Mouse (Mus musculus): ENCODE data around the gene Plce1.

The Plce1 gene

DNA sequence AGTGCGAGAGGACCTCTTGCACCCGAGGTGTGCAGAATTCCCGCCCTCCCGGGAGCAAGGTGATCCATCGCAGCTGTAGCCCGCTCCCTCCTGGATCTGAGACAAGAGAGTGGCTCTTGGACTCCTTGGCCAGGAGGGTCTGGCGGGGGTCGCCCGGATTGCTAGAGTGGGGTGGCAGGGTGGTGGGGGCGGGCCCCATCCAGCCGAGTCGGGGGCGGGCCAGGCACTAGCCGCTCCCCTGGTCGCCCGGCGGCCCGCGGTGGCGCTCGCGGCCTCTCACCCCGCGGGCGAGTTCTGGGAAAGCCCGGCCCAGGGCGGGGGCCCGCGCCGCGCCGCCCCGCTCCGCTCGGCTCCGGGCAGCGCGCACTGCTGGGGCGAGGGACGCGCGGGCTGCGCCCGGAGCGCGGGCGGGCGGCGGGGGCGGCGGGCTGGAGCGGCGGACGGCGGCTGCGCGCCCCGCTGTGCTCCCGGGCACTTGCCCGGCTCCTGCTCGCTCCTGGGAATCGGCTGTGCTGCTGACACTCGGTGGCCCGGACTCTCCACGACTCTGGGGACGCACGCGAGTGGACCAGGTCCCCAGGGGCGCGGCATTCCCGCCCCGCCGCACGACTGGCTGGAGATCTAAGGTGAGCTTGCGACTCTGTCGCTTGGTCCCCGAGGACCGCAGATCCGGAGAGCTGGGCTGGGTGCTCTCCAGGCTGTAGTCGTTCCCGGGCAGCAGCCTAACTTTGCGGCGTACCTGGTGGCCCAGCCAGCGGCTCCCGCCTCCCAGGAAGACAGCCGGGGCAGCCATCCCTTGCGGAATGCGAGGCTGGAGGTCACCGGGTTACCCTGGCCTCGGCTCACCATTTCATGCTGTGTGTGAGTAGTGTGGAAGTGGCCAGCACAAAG, at the start of gene Plce1:
Plce1 (plus strand) TSS at position 379 of the 891 bp plus-strand sequence.
- DNase-seq: peak; percentile 15

DNA sequence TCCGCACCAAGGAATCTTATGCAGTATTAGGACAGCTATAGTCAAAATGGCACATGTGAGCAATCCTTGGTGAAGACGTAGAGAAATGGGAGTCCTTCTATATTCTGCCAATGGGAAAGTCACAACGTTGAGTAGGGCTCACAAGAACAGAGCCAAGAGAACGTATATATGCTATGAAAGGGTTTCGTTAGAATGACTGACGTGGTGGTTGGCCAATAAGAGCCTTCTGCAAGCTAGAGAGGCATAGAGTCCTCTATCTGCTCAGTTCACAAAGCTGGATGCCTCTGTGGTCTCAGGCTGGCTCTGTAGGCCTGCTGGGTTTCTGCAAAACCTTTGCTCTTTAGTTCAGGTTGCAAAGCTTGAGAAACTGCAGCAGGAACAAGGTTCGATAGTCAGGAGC, 49.6 kb upstream of the Plce1 start:
- no peak for DNase-seq

DNA sequence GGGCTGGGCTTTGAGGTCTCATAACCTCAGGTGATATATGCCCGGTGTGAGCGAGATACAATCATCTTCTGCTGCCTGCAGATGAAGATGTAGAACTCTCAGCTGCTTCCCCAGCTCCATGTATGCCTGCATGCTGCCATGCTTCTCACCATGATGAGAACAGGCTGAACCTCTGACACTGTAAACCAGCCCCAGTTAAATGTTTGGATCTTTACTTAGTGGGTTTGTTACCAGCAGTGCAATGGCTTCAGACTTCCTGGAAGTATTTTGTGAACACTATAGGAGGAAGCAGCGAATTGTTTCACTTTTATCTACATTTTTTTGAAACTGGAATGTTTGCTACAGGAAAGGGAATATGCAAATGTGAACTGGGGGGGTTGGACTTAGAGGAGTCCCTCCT, 48.9 kb upstream of the Plce1 start:
- DNase-seq: no peak

- no peak for DNase-seq
Observed at GRCm38 (mm10) chr19:38433381-38433780, 47.5 kb upstream of the Plce1 start.

GRCm38 (mm10) chr19:38435221-38435620, 45.7 kb upstream of the Plce1 start:
- DNase-seq: no peak

GRCm38 (mm10) chr19:38441860-38442259, 39.0 kb upstream of the Plce1 start:
- no peak for DNase-seq

DNA sequence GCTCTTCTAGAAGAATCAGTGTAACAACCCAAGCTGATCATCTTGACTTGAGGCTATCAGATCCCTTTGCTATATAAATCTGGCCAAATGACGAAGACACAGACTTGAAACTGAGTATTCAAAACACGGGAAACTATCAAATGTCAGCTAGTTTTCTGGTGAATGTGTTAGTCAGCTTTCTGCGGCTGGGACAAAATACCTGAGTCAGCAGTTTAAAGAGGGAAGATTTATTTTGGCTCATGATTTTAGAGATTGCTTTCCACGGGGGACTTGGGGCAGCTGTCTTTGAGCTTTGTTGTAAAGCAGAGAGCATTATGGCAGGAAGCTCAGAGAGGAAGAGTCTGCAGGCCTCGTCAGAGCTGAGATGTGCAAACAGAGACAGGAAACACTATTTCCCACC, 35.2 kb upstream of the Plce1 start:
- DNase-seq: no peak

GRCm38 (mm10) chr19:38455228-38455627, 25.7 kb upstream of the Plce1 start:
- DNase-seq: no peak

DNA sequence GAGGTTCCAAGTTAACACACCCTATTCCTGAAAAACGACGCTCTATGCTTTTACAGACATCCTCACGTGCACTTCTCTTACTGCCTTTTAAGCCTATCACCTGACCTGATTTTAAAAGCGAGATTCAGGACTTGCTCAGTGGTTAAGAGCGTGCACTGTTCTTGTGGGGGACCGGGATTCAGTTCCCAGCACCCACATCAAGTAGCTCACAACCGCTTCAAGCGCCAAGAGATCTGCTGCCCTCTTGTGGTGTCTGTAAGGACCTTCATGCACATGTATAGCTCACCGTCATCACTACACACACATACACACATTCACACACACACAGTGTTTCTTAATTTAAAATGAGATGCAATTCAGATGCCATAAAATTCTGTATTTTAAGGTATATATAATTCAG, 21.9 kb upstream of the Plce1 start:
- no peak for DNase-seq

DNA sequence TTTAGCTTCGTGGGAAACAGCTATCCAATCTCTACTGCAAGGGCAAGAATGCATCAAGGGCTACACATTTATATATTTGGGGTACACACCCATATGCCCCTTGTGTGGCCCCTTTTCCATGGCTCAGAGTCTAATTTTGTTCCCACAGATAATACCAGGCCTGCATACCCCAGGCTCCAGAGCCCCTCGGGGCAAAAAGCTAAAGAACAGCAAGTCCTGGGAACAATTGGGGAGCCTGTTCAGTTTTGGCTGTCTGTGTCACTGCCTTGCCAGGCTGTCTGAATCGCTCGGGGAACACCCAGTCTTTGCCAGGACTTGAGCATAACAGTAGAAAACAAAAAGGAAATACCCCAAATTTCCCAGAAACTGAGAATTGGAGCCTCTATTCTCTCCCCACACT, 20.2 kb upstream of the Plce1 start:
- DNase-seq: no peak

- peak; percentile 3 for DNase-seq
Observed at GRCm38 (mm10) chr19:38470257-38470893, 10.5 kb upstream of the Plce1 start.

GRCm38 (mm10) chr19:38475394-38475793, 5.5 kb upstream of the Plce1 start:
- no peak for DNase-seq

GRCm38 (mm10) chr19:38478286-38478685, 2.6 kb upstream of the Plce1 start:
- no peak for DNase-seq

DNA sequence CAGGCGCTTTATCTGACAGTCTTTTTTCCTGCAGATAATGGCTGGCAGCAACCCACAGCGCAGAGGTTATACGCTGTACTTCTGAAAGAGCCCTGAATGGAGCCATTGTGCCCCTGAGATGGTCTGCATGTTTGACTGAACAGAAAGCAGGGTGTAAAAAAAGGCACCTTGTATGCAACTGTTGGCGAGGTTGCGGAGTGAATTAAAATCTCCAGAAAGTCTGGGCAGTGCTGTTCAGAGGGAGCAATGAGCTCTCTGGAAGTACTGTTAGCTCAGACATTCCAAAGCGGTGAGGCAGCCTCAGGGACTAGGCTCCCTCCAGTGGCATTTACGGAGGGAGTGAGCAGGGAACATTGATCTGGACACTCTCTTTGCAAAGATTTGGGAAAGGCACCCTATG, 2.0 kb upstream of the Plce1 start:
- DNase-seq: no peak

DNA sequence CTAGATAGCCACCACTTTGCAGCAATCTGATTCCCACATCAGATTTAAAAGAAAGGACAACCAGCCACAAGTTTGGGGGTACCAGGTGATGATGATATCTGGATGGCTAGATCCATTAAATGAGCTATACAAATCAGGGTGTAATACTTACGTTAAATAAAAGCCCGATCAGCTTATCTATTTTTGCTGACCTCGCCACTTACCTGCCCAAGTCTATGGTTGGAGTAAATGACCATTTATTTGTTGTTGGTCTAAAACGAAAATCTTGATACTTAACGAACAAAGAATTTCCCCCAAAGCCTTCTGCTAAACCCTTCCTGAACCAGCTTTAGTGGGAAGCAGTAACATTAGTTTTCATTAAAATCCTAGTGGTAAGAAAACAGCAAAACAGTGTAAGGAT, 1.4 kb upstream of the Plce1 start:
- no peak for DNase-seq

- no peak for DNase-seq
Observed at GRCm38 (mm10) chr19:38480156-38480720, 671 bp upstream of the Plce1 start.

- no peak for DNase-seq
Observed at GRCm38 (mm10) chr19:38481906-38482305, 997 bp downstream of the Plce1 start.

- no peak for DNase-seq
Observed at GRCm38 (mm10) chr19:38482406-38483181, 1.7 kb downstream of the Plce1 start.

- no peak for DNase-seq
Observed at GRCm38 (mm10) chr19:38485779-38486555, 5.1 kb downstream of the Plce1 start.

DNA sequence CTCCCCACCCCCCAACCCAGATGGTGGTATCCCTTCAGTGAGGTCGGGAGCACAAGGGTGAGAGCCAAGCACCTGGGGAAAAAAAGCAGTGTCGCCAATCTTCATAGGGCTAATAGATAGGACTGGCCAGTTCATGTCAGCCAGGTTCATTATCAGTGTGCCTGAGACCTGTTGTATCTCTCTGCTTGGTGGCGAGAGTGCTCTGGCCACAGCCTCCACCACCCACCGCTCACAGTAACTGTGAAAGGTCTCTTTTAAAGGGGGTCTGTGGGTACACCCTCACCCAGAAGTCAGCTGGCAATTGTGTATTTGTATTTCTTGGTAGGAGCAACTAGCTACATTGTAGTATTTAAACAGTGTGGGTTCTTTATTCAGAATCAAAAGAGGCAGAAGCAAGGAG, 6.6 kb downstream of the Plce1 start:
- DNase-seq: no peak

GRCm38 (mm10) chr19:38488103-38488912, 7.4 kb downstream of the Plce1 start:
- DNase-seq: no peak

- DNase-seq: no peak
Observed at GRCm38 (mm10) chr19:38498233-38498632, 17.3 kb downstream of the Plce1 start.

Measured in kidney, adult 11 months (tissue).